Mouse (Mus musculus) neural tube, embryonic 13.5 days (tissue): ENCODE measurements at regions not wholly inside any gene's neighbourhood (a gene's known extent, or its start where the extent isn't known, plus 50 kb on each side); places are given as distances from the start of the nearest gene placed in this dataset.

Experiments
- ATAC-seq: fragments of 200-750 bp; cut with Nextera tagmentation; 2 replicates; pipeline ENCODE4 v1.8.0; 2017; ENCODE audit warnings: low read depth, mild to moderate bottlenecking, moderate TSS enrichment, moderate library complexity
- H3K27ac ChIP-seq: fragments of 300-500 bp; sonication (generic); replicated peaks from 2 replicates; pipeline ENCODE4 v1.5.1; 2015; ENCODE audit warnings: moderate library complexity, mild to moderate bottlenecking, inconsistent platforms
- H3K27me3 ChIP-seq: fragments of 300-500 bp; sonication (generic); 2 replicates; pipeline ENCODE4 v1.6.1; 2015; ENCODE audit warnings: mild to moderate bottlenecking, inconsistent platforms
- H3K36me3 ChIP-seq: fragments of 300-500 bp; sonication (generic); 2 replicates; pipeline ENCODE4 v1.6.1; 2015; ENCODE audit warnings: mild to moderate bottlenecking, inconsistent platforms
- H3K4me1 ChIP-seq: fragments of 300-500 bp; sonication (generic); replicated peaks from 2 replicates; pipeline ENCODE4 v1.6.1; 2015; ENCODE audit warnings: inconsistent platforms
- H3K4me2 ChIP-seq: fragments of 300-500 bp; sonication (generic); 2 replicates; pipeline ENCODE4 v1.6.1; 2015; ENCODE audit warnings: inconsistent platforms, mild to moderate bottlenecking, moderate library complexity
- H3K4me3 ChIP-seq: fragments of 300-500 bp; sonication (generic); 2 replicates; pipeline ENCODE4 v1.5.1; 2015; ENCODE audit warnings: mild to moderate bottlenecking, inconsistent platforms
- H3K9ac ChIP-seq: fragments of 300-500 bp; sonication (generic); 2 replicates; pipeline ENCODE4 v1.6.1; 2015; ENCODE audit warnings: moderate library complexity, mild to moderate bottlenecking, inconsistent platforms
- H3K9me3 ChIP-seq: fragments of 300-500 bp; sonication (generic); 2 replicates; pipeline ENCODE4 v1.6.1; 2016; ENCODE audit warnings: inconsistent platforms
- WGBS: fragments of 180-500 bp; shearing (Covaris S2); methylation state at CpG from one replicate; pipeline ENCODE4 v1.1.7; 2015; 5-methylcytosine and 5-hydroxymethylcytosine counted together

DNA sequence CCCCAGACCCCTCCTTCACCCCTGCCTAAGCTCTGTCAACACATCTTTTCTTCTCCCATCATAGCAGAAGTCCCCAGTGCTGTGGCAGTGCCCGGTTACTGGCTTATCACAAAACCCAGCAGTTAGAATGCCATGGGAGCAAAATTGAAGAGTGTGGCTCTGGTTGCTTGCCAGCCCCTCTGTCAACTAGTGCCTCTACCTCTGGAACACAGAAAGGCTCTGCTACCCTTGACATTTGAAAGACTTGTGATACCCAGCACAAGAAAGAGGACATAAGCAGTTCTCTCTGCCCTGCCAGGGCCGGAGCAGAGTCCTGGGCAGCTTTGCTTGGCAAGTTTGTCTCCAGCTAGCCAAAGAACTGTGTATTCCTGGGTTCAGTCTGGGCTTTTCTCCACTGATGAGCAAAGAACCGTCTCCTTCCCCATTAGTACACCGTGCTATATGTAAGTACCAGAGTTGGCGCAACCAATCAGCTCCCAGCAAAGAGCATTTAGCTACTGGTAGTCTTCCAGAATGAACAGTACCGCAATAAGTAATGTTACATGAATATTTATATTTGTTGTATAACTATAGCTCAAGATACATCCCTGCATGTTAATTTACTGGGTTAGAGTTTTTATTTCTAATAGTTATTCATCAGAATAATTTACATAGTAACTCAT, 137.5 kb upstream of the Arg1 start:
- no peak for ATAC-seq
- Histone ChIP-seq H3K9me3 (no peaks in the 10 kb centered on the region), H3K4me1 (peaks cover 15% of the 10 kb centered on the region; the same call in 1 of the 2 replicates), H3K27me3 (no peaks in the 10 kb centered on the region), H3K4me3 (no peak overlapping the region), H3K9ac (no peak overlapping the region), H3K4me2 (no peak overlapping the region), H3K27ac (no peak overlapping the region), H3K36me3 (no peaks in the 10 kb centered on the region)
- 94% methylated on average over 6 of the region's 6 CpGs for WGBS

DNA sequence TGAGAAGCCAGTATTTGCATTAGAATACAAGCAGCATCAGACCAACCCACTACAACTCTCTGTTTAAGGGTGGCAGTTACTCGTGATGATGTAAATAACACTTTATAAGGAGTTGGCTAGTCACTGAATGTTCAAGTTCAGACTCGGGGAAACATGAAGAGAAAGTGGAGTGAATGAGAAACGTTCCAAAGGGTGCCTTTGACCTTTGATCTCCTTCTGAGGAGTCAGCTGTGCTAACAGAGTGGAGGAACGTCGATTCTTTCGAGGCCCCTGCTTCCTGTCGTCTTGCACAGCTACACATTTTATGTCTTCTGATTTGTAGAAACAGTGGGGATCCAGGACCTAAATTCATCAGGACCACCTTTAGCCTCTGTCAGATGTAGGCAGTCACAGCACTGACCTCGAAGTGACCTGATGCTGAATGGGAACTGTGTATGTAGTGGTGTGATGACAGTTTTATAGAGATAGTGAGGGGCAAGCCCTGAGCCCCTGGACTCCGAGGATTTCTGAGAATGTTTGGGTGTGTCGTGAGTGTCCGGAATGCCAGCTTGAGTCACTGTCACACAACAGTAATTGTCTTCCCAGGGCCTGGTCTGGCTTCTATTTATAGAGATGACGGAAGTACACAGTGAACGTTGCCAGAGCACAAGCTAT, 134.2 kb upstream of the Arg1 start:
- H3K4me1 ChIP-seq, result 0 out of 2 replicates have a peak, but pooled peaks cover 7% of the 10 kb centered on the region
- ATAC-seq, result no peak
- H3K9me3 ChIP-seq, result no peaks in the 10 kb centered on the region
- no peak overlapping the region for H3K9ac ChIP-seq
- no peaks in the 10 kb centered on the region for H3K27me3 ChIP-seq
- H3K36me3 ChIP-seq, result no peaks in the 10 kb centered on the region
- no peak overlapping the region for H3K4me2 ChIP-seq
- H3K4me3 ChIP-seq, result no peak overlapping the region
- H3K27ac ChIP-seq, result no peak overlapping the region
- 31% methylated on average over 13 of the region's 13 CpGs for WGBS

DNA sequence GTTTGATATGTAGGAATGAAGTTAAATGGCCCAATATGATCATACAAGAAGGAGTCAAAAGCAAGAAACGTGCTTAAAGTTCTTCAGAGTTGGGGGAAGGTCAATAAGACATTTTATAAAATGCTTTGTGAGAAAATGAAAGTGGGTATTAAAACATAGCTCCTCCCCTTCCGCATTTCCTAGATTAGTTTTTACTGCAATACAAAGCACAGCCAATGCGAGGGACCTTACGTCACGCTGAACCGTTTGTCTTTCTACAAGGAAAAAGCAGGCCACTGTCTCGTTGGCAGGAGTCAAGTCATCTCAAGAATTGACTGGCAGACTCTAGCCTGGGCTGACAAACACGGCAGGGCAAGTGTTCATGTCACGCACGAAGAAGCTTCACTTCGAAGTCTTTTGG, 131.4 kb upstream of the Arg1 start:
- ATAC-seq, result no peak
- Histone ChIP-seq H3K27ac (no peak overlapping the region), H3K4me2 (no peak overlapping the region), H3K4me1 (0 out of 2 replicates have a peak, but pooled peaks cover 7% of the 10 kb centered on the region), H3K36me3 (no peaks in the 10 kb centered on the region), H3K4me3 (no peak overlapping the region), H3K27me3 (no peaks in the 10 kb centered on the region), H3K9me3 (no peaks in the 10 kb centered on the region), H3K9ac (no peak overlapping the region)
- whole genome bisulfite sequencing, result 87% methylated on average over 11 of the region's 11 CpGs

DNA sequence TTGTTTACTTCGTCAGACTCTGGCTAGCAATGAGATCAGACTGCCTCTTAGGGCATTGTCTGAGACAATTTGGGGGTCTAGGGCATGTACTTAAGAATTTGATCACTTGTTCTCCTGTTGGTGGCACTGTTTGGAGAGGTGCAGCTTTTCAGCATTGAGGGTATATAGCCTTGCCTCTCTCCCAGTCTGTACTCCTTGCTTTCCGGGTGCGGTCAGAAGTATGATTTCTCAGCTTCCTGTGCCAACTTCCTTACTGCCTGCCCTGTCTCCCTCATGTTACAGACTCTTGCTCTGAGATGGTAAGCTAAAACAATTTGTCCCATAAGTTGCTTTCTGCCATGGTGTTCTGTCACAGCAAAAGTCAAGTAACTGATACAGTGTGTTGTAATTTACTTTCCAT, 124.7 kb upstream of the Arg1 start:
- H3K27ac ChIP-seq, result no peak overlapping the region
- WGBS, result 75% methylated on average over 3 of the region's 3 CpGs
- no peaks in the 10 kb centered on the region for H3K4me1 ChIP-seq
- no peak overlapping the region for H3K9ac ChIP-seq
- H3K27me3 ChIP-seq, result no peaks in the 10 kb centered on the region
- H3K36me3 ChIP-seq, result no peaks in the 10 kb centered on the region
- no peak overlapping the region for H3K4me3 ChIP-seq
- H3K4me2 ChIP-seq, result no peak overlapping the region
- no peak for ATAC-seq
- 0 out of 2 replicates have a peak, but pooled peaks cover 8% of the 10 kb centered on the region for H3K9me3 ChIP-seq

DNA sequence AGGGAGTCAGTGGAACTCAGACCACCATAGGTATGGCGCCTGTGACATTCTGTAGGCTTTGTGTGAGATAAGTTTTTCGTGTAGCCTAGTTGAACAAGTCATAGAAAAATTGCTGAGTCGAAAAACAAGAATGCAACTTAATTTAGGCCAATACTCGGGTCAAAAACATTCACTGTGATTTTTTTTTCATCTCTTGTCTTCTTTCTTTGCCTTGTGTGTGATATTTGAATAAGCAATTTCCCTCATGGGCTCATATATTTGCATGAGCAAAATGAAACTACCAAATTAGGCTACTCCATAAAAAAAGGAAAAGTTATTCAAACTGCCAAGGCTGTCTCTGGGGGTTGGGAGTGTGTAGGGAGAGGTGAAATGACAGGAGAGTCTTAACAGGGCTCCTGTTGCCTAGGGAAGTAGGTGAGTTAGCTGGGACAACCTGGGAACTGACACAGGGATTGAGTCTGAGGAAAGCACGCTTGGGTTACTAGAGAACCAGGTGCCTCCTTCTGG, 124.1 kb upstream of the Arg1 start:
- WGBS, result 74% methylated on average over 5 of the region's 5 CpGs
- no peaks in the 10 kb centered on the region for H3K27me3 ChIP-seq
- H3K36me3 ChIP-seq, result no peaks in the 10 kb centered on the region
- no peak overlapping the region for H3K4me3 ChIP-seq
- H3K4me1 ChIP-seq, result no peaks in the 10 kb centered on the region
- H3K9me3 ChIP-seq, result 0 out of 2 replicates have a peak, but pooled peaks cover 8% of the 10 kb centered on the region
- H3K4me2 ChIP-seq, result no peak overlapping the region
- no peak overlapping the region for H3K27ac ChIP-seq
- no peak overlapping the region for H3K9ac ChIP-seq
- ATAC-seq, result no peak

DNA sequence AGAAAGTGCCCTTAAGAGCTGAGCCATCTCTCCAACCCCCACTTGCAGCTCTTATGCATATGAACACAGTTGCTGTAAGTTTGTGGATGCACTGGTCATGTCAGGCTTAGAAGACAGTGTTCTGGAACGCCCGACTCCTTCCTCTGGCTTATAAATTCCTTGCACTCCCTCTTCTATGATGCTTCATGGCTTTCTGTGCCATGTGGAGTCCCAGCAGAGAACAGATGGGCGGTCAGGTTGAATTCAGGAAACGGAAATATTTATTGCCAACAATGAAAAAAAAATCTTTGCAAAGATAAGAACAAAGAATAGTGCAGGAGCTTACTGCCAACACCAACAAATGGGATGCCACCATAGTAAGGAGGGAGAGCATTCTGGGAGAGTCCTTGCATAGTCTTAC, 113.9 kb upstream of the Arg1 start:
- no peaks in the 10 kb centered on the region for H3K27me3 ChIP-seq
- H3K36me3 ChIP-seq, result no peaks in the 10 kb centered on the region
- 86% methylated on average over 4 of the region's 4 CpGs for WGBS
- no peak overlapping the region for H3K27ac ChIP-seq
- no peak overlapping the region for H3K4me3 ChIP-seq
- H3K4me2 ChIP-seq, result no peak overlapping the region
- no peak for ATAC-seq
- no peaks in the 10 kb centered on the region for H3K9me3 ChIP-seq
- H3K4me1 ChIP-seq, result no peaks in the 10 kb centered on the region
- no peak overlapping the region for H3K9ac ChIP-seq

DNA sequence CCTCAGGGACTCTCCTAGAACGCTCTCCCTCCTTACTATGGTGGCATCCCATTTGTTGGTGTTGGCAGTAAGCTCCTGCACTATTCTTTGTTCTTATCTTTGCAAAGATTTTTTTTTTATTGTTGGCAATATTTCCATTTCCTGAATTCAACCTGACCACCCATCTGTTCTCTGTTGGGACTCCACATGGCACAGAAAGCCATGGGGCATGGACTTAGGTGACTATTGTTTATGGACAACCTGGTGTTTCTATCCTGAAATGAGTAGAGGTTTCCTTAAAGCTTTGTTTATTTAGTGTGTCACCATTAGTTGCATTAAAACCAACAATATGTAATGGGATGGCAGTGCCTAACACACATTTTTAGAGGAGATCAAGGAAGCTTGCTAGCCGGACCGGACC, 112.6 kb upstream of the Arg1 start:
- Histone ChIP-seq H3K4me3 (no peak overlapping the region), H3K4me1 (no peaks in the 10 kb centered on the region), H3K9me3 (no peaks in the 10 kb centered on the region), H3K27me3 (no peaks in the 10 kb centered on the region), H3K4me2 (no peak overlapping the region), H3K27ac (no peak overlapping the region), H3K9ac (no peak overlapping the region), H3K36me3 (no peaks in the 10 kb centered on the region)
- 93% methylated on average over 3 of the region's 3 CpGs for WGBS
- ATAC-seq, result no peak

DNA sequence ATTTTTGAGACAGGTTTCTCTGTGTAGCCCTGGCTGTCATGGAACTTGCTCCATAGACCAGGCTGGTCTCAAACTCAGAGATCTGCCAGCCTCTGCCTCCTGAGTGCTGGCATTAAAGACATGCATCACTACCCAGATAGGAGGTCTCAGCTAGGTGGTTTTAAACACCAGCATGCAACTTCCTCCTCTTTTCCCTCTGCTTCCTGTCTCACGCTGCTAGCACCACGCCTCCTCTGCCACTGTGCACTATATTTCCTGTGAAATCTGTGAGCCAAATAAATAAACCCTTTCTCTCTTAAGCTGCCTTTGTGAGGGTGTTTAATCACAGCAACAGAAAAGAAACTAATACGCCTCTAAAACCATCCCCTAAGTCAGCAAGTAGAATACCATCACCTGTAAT, 109.6 kb upstream of the Arg1 start:
- Histone ChIP-seq H3K4me2 (no peak overlapping the region), H3K9ac (no peak overlapping the region), H3K36me3 (no peaks in the 10 kb centered on the region), H3K27me3 (no peaks in the 10 kb centered on the region), H3K9me3 (no peaks in the 10 kb centered on the region), H3K27ac (no peak overlapping the region), H3K4me1 (no peaks in the 10 kb centered on the region), H3K4me3 (no peak overlapping the region)
- no peak for ATAC-seq
- WGBS, result 88% methylated on average over 3 of the region's 3 CpGs

DNA sequence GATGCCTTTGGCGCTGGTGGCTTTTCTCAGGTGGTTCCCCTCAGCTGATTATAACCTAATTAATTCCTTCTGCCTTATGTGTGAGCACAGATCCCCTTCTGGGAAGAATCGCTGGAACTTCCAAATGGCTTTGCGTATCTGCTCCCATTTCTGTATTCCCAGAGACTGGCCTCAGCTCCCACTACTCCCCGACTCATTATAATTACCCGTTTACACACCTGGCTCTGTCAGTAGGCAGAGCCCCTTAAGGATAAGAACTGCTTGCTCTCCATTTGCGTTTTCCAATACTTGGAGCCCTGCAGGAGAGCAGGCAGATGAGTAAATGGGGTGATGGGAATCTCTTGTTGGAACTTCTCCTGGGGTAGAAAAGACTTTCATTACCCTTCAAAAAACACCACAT, 108.1 kb upstream of the Arg1 start:
- Histone ChIP-seq H3K4me1 (no peaks in the 10 kb centered on the region), H3K9me3 (no peaks in the 10 kb centered on the region), H3K9ac (no peak overlapping the region), H3K36me3 (no peaks in the 10 kb centered on the region), H3K27me3 (no peaks in the 10 kb centered on the region), H3K27ac (no peak overlapping the region), H3K4me3 (no peak overlapping the region), H3K4me2 (no peak overlapping the region)
- ATAC-seq, result no peak
- 68% methylated on average over 6 of the region's 6 CpGs for WGBS

DNA sequence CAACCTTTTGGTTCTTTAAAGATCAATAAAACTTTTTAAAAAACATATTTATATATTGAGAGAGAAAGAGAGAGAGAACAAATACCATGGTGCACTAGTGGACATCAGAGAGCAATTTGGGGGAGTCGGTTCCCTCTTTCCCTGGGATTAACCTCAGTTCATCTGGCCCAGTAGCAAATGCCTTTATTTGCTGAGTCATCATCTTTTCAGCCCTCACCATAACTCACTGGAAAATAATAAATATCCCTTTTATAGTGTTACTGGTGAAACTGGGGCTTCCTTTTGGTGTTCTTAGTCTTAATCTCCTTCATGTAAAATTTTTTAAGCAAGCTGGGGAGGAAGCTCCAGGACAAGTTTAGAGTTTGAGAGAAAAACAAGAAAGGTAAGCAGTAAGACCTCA, 105.3 kb upstream of the Arg1 start:
- Histone ChIP-seq H3K9me3 (peaks cover 6% of the 10 kb centered on the region; the same call in 1 of the 2 replicates), H3K4me1 (no peaks in the 10 kb centered on the region), H3K27me3 (no peaks in the 10 kb centered on the region), H3K4me2 (no peak overlapping the region), H3K27ac (no peak overlapping the region), H3K36me3 (no peaks in the 10 kb centered on the region), H3K4me3 (no peak overlapping the region), H3K9ac (no peak overlapping the region)
- WGBS, result 73% methylated on average over 1 of the region's 1 CpGs
- ATAC-seq, result no peak

DNA sequence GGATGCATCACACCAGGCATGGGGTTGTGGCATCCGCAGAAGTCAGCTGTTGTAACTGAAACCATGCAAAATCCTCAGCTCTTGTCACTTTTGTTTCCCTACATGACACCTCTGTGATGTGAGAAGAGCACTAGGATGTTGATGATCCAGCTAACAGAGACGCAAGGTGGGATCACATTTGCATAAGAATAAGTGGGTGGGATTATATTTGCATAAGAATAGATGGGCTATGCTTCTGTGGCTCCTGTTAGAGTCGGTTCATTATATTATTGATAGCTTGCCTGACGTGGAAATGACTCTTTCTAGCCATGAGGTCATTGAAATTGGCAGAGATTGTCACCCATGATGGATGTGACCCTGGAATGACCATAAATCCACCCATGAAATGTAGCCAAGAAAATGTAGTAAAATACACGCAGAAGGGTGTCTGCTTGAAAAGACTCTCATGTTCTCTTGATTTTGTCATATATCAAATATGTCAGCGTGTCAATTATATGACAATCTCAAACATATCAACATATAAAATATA, 102.2 kb upstream of the Arg1 start:
- Histone ChIP-seq H3K27ac (no peak overlapping the region), H3K9ac (no peak overlapping the region), H3K4me2 (no peak overlapping the region), H3K9me3 (peaks cover 13% of the 10 kb centered on the region; the same call in 1 of the 2 replicates), H3K4me3 (no peak overlapping the region), H3K36me3 (no peaks in the 10 kb centered on the region), H3K27me3 (no peaks in the 10 kb centered on the region), H3K4me1 (no peaks in the 10 kb centered on the region)
- ATAC-seq, result no peak
- WGBS, result 33% methylated on average over 6 of the region's 6 CpGs

DNA sequence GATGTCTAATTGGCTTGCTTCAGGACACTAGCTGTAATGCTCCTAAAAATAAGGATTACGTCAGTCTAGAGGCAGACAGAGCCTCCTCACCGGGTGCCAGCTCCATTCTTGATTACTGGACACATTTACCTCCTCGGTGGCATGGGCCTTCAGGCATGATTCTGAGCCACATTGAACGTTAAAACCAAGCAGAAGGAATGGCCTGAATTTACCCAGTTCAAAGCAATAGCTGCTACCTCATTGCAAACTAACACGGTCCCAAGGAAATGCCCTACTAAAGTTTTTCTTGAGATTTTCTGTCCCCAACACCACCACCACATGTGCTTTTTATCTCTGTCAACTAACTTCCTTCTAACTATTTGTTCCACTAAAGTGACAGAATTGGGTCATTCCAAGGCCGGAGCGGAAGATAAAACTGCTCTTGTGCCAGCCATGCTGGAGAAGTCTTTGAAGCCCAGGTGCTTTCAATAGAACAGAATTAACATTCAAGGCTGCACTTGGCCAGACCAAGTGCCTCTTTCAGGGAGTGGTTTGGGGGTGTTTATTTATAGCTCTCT, 96.4 kb upstream of the Arg1 start:
- WGBS, result 45% methylated on average over 7 of the region's 7 CpGs
- H3K4me3 ChIP-seq, result no peak overlapping the region
- H3K4me1 ChIP-seq, result no peaks in the 10 kb centered on the region
- H3K27me3 ChIP-seq, result no peaks in the 10 kb centered on the region
- H3K36me3 ChIP-seq, result no peaks in the 10 kb centered on the region
- no peak overlapping the region for H3K4me2 ChIP-seq
- H3K27ac ChIP-seq, result peak overlapping the region; percentile 43
- H3K9ac ChIP-seq, result no peak overlapping the region
- H3K9me3 ChIP-seq, result peaks cover 19% of the 10 kb centered on the region; the same call in 1 of the 2 replicates
- peak; percentile 89 for ATAC-seq
